Mouse (Mus musculus): ENCODE results near the gene Muc1.
A peak's percentile ranks its signal among the peaks of the same experiment; 100 is the strongest.

GRCm38 (mm10) chr3:89181749-89182500 lies 46.9 kb upstream of the Muc1 start:
- TF ChIP-seq CTCF (IDR thresholded peaks at IDR 0.05 in 2 of 3, conservative IDR thresholded peaks at IDR 0.05 in 1 of 3; ENCODE audit: control insufficient read depth in 1 of 3, insufficient read depth in 1 of 3, low read depth in 2 of 3, low read length in 3 of 3, poor library complexity in 1 of 3, severe bottlenecking in 1 of 3) (no peak), MAFK (IDR thresholded peaks at IDR 0.05; ENCODE audit: borderline replicate concordance, low read depth, low read length) (no peak), GATA1 (IDR thresholded peaks at IDR 0.05; ENCODE audit: low read depth, low read length) (no peak), SIN3A (IDR thresholded peaks at IDR 0.05; ENCODE audit: low read length) (no peak), EP300 (IDR thresholded peaks at IDR 0.05; ENCODE audit: low read depth in 1 of 2, low read length in 2 of 2) (no peak), POLR2A (IDR thresholded peaks at IDR 0.05; ENCODE audit: control insufficient read depth in 1 of 2, insufficient read depth in 1 of 2, low read depth in 1 of 2, low read length in 2 of 2, poor library complexity in 1 of 2) (0 out of 4 replicates have a peak, but pooled peaks of 1 of the 2 experiments have one; percentile 31), CHD2 (IDR thresholded peaks at IDR 0.05; ENCODE audit: low read length) (no peak), MAX (IDR thresholded peaks at IDR 0.05; ENCODE audit: low read length) (no peak), ELF1 (IDR thresholded peaks at IDR 0.05; ENCODE audit: low read depth, low read length) (no peak), JUND (IDR thresholded peaks at IDR 0.05; ENCODE audit: low read depth, low read length) (no peak), HCFC1 (IDR thresholded peaks at IDR 0.05; ENCODE audit: low read depth, low read length) (no peak), TBP (IDR thresholded peaks at IDR 0.05; ENCODE audit: low read depth, low read length) (no peak), TCF12 (IDR thresholded peaks at IDR 0.05; ENCODE audit: low read depth, low read length) (no peak)
